Mouse (Mus musculus): Measurements from ENCODE around the gene Trhde.

- TF ChIP-seq CTCF (IDR thresholded peaks at IDR 0.05; ENCODE audit: control insufficient read depth, insufficient read depth, insufficient replicate concordance, low read depth, low read length) (no peak), POLR2A (IDR thresholded peaks at IDR 0.05; ENCODE audit: control insufficient read depth, low read depth, low read length) (no peak)
Measured at GRCm38 (mm10) chr10:114363442-114363841, 438.7 kb downstream of the Trhde start.
